Mouse (Mus musculus) ovary, adult 18-20 months (tissue): ENCODE measurements around the gene Rilpl1.

Source experiments
- DNase-seq: peaks from one replicate; pipeline ENCODE4 v3.0.0; 2022; ENCODE audit warnings: low spot score, mixed read lengths

Gene Rilpl1

GRCm38 (mm10) chr5:124450641-124451340 is 80.4 kb downstream of the Rilpl1 start:
- no peak for DNase-seq

GRCm38 (mm10) chr5:124450051-124450450 is 81.1 kb downstream of the Rilpl1 start:
- DNase-seq, result no peak

- no peak for DNase-seq
Observed at GRCm38 (mm10) chr5:124449494-124449893, 81.7 kb downstream of the Rilpl1 start.

GRCm38 (mm10) chr5:124446301-124446881 is 84.8 kb downstream of the Rilpl1 start:
- peak; percentile 72 for DNase-seq

GRCm38 (mm10) chr5:124445621-124446293 is 85.4 kb downstream of the Rilpl1 start:
- no peak for DNase-seq

- DNase-seq, result peak; percentile 51
Observed at GRCm38 (mm10) chr5:124444661-124445561, 86.3 kb downstream of the Rilpl1 start.

- no peak for DNase-seq
Observed at GRCm38 (mm10) chr5:124444208-124444607, 87.0 kb downstream of the Rilpl1 start.
